Mouse (Mus musculus): Measurements from ENCODE around the gene Gm9513. TPM values are rescaled to one million over a fixed set of nuclear protein-coding genes. Genes with fewer than 3 reads are reported as not detected.

Gene Gm9513
- not detected in 2 replicates for polyA plus RNA-seq (2012; rRNA removed; ENCODE audit: low replicate concordance)

DNA sequence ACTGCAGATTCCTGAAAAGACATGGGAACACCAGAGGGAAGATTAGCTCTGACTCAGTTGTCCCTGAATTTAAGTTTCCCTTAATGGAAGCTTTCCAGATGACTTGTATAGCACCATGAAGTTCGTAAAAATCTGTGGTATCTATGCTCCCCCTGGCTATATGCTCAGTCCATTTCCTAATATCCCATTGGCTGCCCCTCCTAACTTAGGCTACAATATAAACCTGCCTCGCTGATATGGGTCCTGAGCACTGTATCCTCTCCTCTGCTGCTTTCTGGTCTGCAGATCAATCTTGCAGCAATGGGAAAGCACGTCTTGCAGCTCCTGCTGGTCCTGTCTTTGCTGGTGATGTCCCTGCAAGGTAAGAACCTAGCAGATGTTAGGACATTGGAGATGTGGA, at the start of gene Gm9513:
Gm9513 (plus strand) TSS at position 301 of the 400 bp plus-strand sequence.

DNA sequence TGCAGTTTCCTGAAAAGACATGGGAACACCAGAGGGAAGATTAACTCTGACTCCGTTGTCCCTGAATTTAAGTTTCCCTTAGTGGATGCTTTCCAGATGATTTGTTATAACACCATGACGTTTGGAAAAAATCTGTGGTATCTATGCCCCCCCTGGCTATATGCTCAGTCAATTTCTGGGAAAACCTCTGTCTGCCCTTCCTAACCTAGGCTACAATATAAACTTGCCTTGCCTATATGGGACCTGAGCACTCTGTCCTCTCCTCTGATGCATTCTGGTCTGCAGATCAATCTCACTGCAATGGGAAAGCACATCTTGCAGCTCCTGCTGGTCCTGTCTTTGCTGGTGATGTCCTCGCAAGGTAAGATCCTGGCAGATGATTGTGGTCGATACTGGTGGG, 43.9 kb upstream of the Gm9513 start, which contains the start of gene Gm7257:
Gm7257 (plus strand) TSS at position 301 of the 400 bp plus-strand sequence.

Other genes with a start within 250 kb of the Gm9513 start
- gene Gm7257, start 43.8 kb upstream of the Gm9513 start, polyA plus RNA-seq (2012; rRNA removed; ENCODE audit: low replicate concordance), result not detected in 2 replicates
- gene Gm5615, start 66.3 kb downstream of the Gm9513 start, polyA plus RNA-seq (2012; rRNA removed; ENCODE audit: low replicate concordance), result not detected in 2 replicates
- gene Gm17689, start 107.0 kb downstream of the Gm9513 start, polyA plus RNA-seq (2012; rRNA removed; ENCODE audit: low replicate concordance), result not detected in 2 replicates
- gene A630095E13Rik, start 167.7 kb downstream of the Gm9513 start, polyA plus RNA-seq (2012; rRNA removed; ENCODE audit: low replicate concordance), result 0.32 TPM in 1 of 2 replicates, not detected in the other
- not detected in 2 replicates for gene Acrv1, start 217.6 kb downstream of the Gm9513 start, polyA plus RNA-seq (2012; rRNA removed; ENCODE audit: low replicate concordance)

All from subcutaneous adipose tissue, adult 2 months (tissue).